Mouse (Mus musculus) stomach, postnatal 0 days (tissue): ENCODE measurements around the gene Nfic. TPM values are rescaled to one million over a fixed set of nuclear protein-coding genes. Genes with fewer than 3 reads are reported as not detected.
A peak's percentile ranks its signal among the peaks of the same experiment; 100 is the strongest.

Experiments used
- ATAC-seq: fragments of 200-750 bp; cut with Nextera tagmentation; 2 replicates; pipeline ENCODE4 v1.8.0; 2017; ENCODE audit not compliant: low FRiP score, low TSS enrichment
- DNase-seq: peaks from one replicate; pipeline ENCODE4 v3.0.0-alpha.2; 2016; ENCODE audit warnings: low spot score
- H3K27ac ChIP-seq: fragments of 300-500 bp; sonication (generic); replicated peaks from 2 replicates; pipeline ENCODE4 v1.5.1; 2014; ENCODE audit warnings: mild to moderate bottlenecking, control low read depth
- H3K27me3 ChIP-seq: fragments of 300-500 bp; sonication (generic); 2 replicates; pipeline ENCODE4 v1.6.1; 2014; ENCODE audit warnings: low read length; ENCODE audit not compliant: control insufficient read depth, insufficient read depth
- H3K36me3 ChIP-seq: fragments of 300-500 bp; sonication (generic); 2 replicates; pipeline ENCODE4 v1.6.1; 2014; ENCODE audit warnings: low read length, mixed read lengths; ENCODE audit not compliant: control insufficient read depth, insufficient read depth
- H3K4me1 ChIP-seq: fragments of 300-500 bp; sonication (generic); replicated peaks from 2 replicates; pipeline ENCODE4 v1.6.1; 2014; ENCODE audit warnings: antibody characterized with exemption; ENCODE audit not compliant: control insufficient read depth, insufficient read depth
- H3K4me2 ChIP-seq: fragments of 300-500 bp; sonication (generic); replicated peaks from 2 replicates; pipeline ENCODE4 v1.6.1; 2014; ENCODE audit warnings: low read depth, mild to moderate bottlenecking, control low read depth, moderate library complexity
- H3K4me3 ChIP-seq: fragments of 300-500 bp; sonication (generic); 2 replicates; pipeline ENCODE4 v1.5.1; 2014; ENCODE audit warnings: low read depth, low read length, control low read depth
- H3K9ac ChIP-seq: fragments of 300-500 bp; sonication (generic); 2 replicates; pipeline ENCODE4 v1.6.1; 2014; ENCODE audit warnings: mild to moderate bottlenecking, low read length, control low read depth, mixed read lengths
- H3K9me3 ChIP-seq: fragments of 300-500 bp; sonication (generic); 2 replicates; pipeline ENCODE4 v1.6.1; 2016; ENCODE audit warnings: low read length; ENCODE audit not compliant: control insufficient read depth
- CTCF ChIP-seq: IDR thresholded peaks from 2 replicates; pipeline ENCODE4 v1.5.1; 2016; ENCODE audit warnings: antibody characterized with exemption, low read depth, mild to moderate bottlenecking, moderate library complexity
- EP300 ChIP-seq: optimal IDR thresholded peaks from 2 replicates; pipeline ENCODE3; 2016; ENCODE audit warnings: antibody characterized with exemption
- WGBS: fragments of 180-500 bp; shearing (Covaris S2); extraction: QIAGEN DNeasy Blood & Tissue Kit; methylation state at CpG from one replicate; pipeline ENCODE4 v1.1.7; 2014; 5-methylcytosine and 5-hydroxymethylcytosine counted together
- polyA plus RNA-seq: library from polyadenylated mRNA; unstranded; fragments of >200 nt; fragmentation: Nextera tagmentation; extraction: Ambion mirVana; gene quantifications from 2 replicates; pipeline ENCODE4 v1.2.1, GENCODE M21; 2015

The Nfic gene
- polyA plus RNA-seq, 1 experiment from 2014 or later, result 40.4 TPM

DNA sequence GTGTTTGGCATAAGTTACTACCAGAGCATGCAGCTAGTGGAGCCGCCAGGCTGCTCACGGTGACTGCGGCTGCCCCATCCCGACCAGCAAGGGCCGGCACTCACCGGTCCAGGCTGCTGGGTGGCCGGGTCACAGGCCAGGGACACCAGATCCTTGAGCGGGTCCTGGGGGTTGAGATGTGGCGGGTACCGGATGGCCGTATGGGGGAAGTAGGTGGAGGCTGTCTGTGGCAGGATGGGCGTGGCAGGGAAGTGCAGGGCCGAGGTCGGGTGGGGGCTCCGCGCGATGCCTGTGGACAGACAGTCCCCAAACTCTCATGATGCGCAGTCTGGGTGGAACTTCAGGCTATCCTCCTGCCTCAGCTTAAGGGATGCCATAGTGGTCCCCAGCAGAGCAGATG lies 50.7 kb downstream of the Nfic start:
- H3K9ac ChIP-seq, result no peak overlapping the region
- H3K9me3 ChIP-seq, result no peaks in the 10 kb centered on the region
- H3K4me2 ChIP-seq, result no peak overlapping the region
- peaks cover 37% of the 10 kb centered on the region for H3K36me3 ChIP-seq
- DNase-seq (no peak), ATAC-seq (no peak)
- H3K4me1 ChIP-seq, result peaks cover 12% of the 10 kb centered on the region
- no peak overlapping the region for H3K4me3 ChIP-seq
- TF ChIP-seq CTCF, result no peak
- no peak for TF ChIP-seq EP300
- 63% methylated on average over 17 of the region's 18 CpGs for WGBS
- H3K27ac ChIP-seq, result no peak overlapping the region
- no peaks in the 10 kb centered on the region for H3K27me3 ChIP-seq

DNA sequence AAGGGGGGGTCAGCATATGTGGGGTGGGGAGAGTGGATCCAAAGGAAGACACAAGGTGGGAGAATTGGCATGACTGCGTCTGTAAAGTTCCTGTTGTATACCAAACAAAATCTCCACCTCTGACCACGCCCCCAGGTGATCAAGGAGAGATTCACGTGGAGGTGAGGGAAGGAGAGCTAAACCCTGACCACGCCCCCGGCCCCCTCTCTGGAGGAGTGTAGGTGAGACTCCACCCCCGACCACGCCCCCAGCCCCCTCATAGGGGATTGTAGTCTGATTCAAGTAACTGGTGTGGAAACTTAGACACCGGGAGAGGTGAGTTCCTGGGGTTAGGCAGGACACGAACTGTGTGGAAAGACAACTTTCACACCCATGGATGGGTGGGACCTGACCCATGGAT lies 51.4 kb downstream of the Nfic start:
- H3K9ac ChIP-seq, result no peak overlapping the region
- no peak for TF ChIP-seq CTCF
- no peak for TF ChIP-seq EP300
- 37% methylated on average over 9 of the region's 9 CpGs for whole genome bisulfite sequencing
- ATAC-seq, result no peak
- no peak overlapping the region for H3K4me3 ChIP-seq
- H3K4me2 ChIP-seq, result no peak overlapping the region
- peaks cover 43% of the 10 kb centered on the region for H3K36me3 ChIP-seq
- no peaks in the 10 kb centered on the region for H3K27me3 ChIP-seq
- no peak for DNase-seq
- no peak overlapping the region for H3K27ac ChIP-seq
- peaks cover 12% of the 10 kb centered on the region for H3K4me1 ChIP-seq
- H3K9me3 ChIP-seq, result no peaks in the 10 kb centered on the region

DNA sequence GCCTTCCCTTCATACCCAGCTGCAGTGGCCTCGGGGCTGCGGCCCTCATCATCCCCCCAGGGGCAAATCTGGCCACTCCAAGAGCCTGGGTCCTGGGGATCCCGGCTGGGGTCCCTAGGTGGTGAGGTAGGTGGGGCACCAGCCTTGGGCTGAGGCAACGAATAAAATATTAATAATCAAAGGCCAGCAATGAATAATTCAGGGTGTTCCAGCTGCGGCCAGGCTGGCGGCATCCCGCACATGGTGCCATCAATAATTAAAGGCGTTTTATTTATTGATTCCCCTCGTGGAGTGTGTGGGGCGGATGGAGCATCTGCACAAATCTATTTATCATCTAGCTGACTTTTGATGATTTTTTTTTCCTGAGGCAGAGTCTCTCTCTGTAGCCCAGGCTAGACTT lies 51.9 kb downstream of the Nfic start:
- Histone ChIP-seq H3K27ac (peak overlapping the region; percentile 83), H3K9ac (no peak overlapping the region), H3K36me3 (peaks cover 45% of the 10 kb centered on the region), H3K4me3 (no peak overlapping the region), H3K4me1 (peaks cover 12% of the 10 kb centered on the region), H3K27me3 (no peaks in the 10 kb centered on the region), H3K4me2 (no peak overlapping the region), H3K9me3 (no peaks in the 10 kb centered on the region)
- DNase-seq (no peak), ATAC-seq (no peak)
- WGBS, result 62% methylated on average over 10 of the region's 10 CpGs
- TF ChIP-seq EP300, result no peak
- no peak for TF ChIP-seq CTCF

DNA sequence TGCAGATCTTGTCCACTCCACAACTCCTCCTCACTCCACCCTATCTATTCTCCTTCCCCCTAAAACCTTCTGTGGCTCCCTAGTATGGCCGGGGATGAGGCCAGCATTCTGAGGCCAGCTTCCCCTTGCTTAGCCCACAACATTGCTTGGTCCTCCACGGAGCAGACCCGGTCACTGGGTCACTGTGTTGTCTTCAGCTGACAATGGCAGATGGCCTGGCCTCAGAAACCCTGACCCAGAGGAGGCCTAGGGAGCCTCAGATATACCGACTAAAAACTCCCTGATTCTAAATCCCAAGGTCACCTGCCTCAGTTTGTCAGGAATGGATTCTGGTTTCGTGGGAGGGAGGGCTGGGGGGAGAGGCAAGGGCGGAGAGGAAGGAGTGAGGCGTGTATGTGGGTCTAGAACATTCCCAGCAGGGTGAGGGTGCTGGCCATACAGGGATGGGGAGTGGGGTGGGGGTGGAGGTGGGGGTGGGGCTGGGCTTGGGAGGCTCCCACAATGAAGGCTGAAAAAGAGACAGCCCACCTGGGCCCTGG lies 53.1 kb downstream of the Nfic start:
- Histone ChIP-seq H3K9ac (0 out of 2 replicates have a peak overlapping the region, but pooled peaks have one; percentile 8), H3K27ac (peak overlapping the region; percentile 83), H3K36me3 (peaks cover 43% of the 10 kb centered on the region), H3K4me3 (no peak overlapping the region), H3K4me1 (peaks cover 8% of the 10 kb centered on the region), H3K9me3 (no peaks in the 10 kb centered on the region), H3K27me3 (no peaks in the 10 kb centered on the region), H3K4me2 (peak overlapping the region; percentile 17; the same call in 1 of the 2 replicates)
- DNase-seq (no peak), ATAC-seq (no peak)
- TF ChIP-seq CTCF, result no peak
- TF ChIP-seq EP300, result no peak
- WGBS, result 26% methylated on average over 7 of the region's 7 CpGs

DNA sequence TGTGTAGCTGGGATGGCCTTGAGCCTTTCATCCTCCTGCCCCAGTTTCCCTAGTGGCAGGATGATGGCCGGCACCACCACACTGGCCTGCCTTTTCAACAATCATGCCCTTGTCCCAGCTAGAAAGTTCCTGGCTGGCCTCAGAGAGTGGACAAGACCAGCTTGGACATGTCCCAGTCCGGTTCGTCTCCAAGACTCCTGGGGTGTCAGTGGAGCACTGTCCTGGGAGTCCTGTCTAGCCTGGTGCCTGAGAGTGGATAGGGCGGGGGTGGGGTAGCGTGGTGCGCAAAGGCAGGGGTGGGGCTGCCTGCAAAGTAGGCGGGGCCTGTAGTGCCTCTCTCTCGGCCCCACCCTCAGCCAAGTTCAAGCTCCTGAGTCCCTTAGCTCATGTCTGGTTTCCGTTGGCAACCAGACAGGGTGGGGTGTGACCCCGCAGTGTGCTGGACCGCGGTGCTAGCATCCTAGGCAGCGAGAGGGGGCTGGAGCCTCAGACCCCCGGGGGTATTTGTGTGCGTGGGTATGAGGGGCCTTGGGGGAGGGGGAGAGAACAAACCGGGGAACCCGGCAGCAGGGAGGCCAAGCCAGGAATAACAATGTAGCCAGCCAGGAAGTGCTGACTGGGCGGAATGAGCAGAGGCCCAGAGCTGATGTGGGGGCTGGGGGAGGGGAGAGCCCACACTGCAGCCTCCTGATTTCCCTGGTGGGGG lies 53.8 kb downstream of the Nfic start:
- 10% methylated on average over 18 of the region's 18 CpGs for WGBS
- Histone ChIP-seq H3K4me3 (peak overlapping the region; percentile 2; the same call in 1 of the 2 replicates), H3K9me3 (no peaks in the 10 kb centered on the region), H3K36me3 (peaks cover 39% of the 10 kb centered on the region), H3K9ac (no peak overlapping the region), H3K4me1 (peaks cover 8% of the 10 kb centered on the region), H3K27me3 (no peaks in the 10 kb centered on the region), H3K27ac (peak overlapping the region; percentile 83), H3K4me2 (peak overlapping the region; percentile 17; the same call in 1 of the 2 replicates)
- ATAC-seq, result peak; percentile 82
- TF ChIP-seq EP300 (no peak), CTCF (no peak; the same call in 1 of the 2 replicates)
- peak; percentile 84 for DNase-seq

DNA sequence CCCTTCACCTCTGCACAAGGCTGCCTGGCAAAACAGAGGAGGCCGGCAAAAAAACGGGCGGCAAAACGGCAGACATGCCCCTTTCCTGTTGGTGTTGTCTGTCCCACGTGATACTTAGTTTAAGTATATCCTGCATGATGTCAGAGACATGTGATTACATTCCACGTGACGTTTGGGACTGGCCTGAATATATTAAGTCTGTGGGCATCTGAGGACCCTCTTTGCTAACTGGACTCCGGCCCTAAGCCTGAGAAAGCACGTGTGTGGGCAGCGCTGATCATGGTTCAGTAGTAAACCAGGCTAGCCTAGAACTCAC lies 54.3 kb downstream of the Nfic start:
- Histone ChIP-seq H3K27ac (peak overlapping the region; percentile 83), H3K36me3 (peaks cover 34% of the 10 kb centered on the region), H3K4me3 (no peak overlapping the region), H3K9me3 (no peaks in the 10 kb centered on the region), H3K9ac (no peak overlapping the region), H3K4me2 (no peak overlapping the region), H3K27me3 (no peaks in the 10 kb centered on the region), H3K4me1 (peaks cover 8% of the 10 kb centered on the region)
- WGBS, result 44% methylated on average over 10 of the region's 10 CpGs
- DNase-seq (no peak), ATAC-seq (peak; percentile 18)
- TF ChIP-seq EP300 (no peak), CTCF (no peak)
